Mouse (Mus musculus) liver, embryonic 14.5 days (tissue): ENCODE data around the gene Olfr412. TPM values are rescaled to one million over a fixed set of nuclear protein-coding genes. Genes with fewer than 3 reads are reported as not detected.

ENCODE experiments used
- ATAC-seq: fragments of 200-750 bp; cut with Nextera tagmentation; 2 replicates; pipeline ENCODE4 v1.8.0; 2017; ENCODE audit warnings: moderate number of reproducible peaks, mild to moderate bottlenecking, moderate library complexity; ENCODE audit not compliant: insufficient read depth
- DNase-seq, 3 experiments: peaks; one replicate each; pipeline ENCODE4 v3.0.0-alpha.2; 2012 to 2013; ENCODE audit warnings: low read depth in 3 of 3, low spot score in 3 of 3
- H3K27ac ChIP-seq: fragments of 300-500 bp; sonication (generic); 2 replicates; pipeline ENCODE4 v1.5.1; 2014; ENCODE audit warnings: moderate library complexity, mild to moderate bottlenecking, control low read depth, inconsistent platforms
- H3K27me3 ChIP-seq: fragments of 300-500 bp; sonication (generic); 2 replicates; pipeline ENCODE4 v1.6.1; 2014; ENCODE audit warnings: mild to moderate bottlenecking, low read length, moderate library complexity; ENCODE audit not compliant: control insufficient read depth, insufficient read depth
- H3K36me3 ChIP-seq: fragments of 300-500 bp; sonication (generic); replicated peaks from 2 replicates; pipeline ENCODE4 v1.6.1; 2014; ENCODE audit warnings: low read depth; ENCODE audit not compliant: control insufficient read depth, insufficient read depth
- H3K4me1 ChIP-seq, 2 experiments: fragments of 200-500 bp in 1 of 2; fragments of 300-500 bp in 1 of 2; sonication (generic) in 1 of 2; replicated peaks; 2 replicates each; pipeline ENCODE4 v1.6.1; 2012 to 2014; ENCODE audit warnings: antibody characterized with exemption in 1 of 2, inconsistent platforms in 1 of 2, low read length in 1 of 2; ENCODE audit not compliant: control insufficient read depth in 2 of 2, insufficient read depth in 2 of 2
- H3K4me2 ChIP-seq: fragments of 300-500 bp; sonication (generic); 2 replicates; pipeline ENCODE4 v1.6.1; 2014; ENCODE audit warnings: low read depth, mild to moderate bottlenecking, control low read depth, moderate library complexity
- H3K4me3 ChIP-seq, 2 experiments: fragments of 200-500 bp in 1 of 2; fragments of 300-500 bp in 1 of 2; sonication (generic) in 1 of 2; 2 replicates each; pipeline ENCODE4 v1.5.1; 2012 to 2014; ENCODE audit warnings: low read depth in 2 of 2, low read length in 2 of 2, mild to moderate bottlenecking in 2 of 2, control low read depth in 1 of 2, inconsistent platforms in 1 of 2, moderate library complexity in 1 of 2; ENCODE audit not compliant: insufficient read depth in 1 of 2
- H3K9ac ChIP-seq: fragments of 300-500 bp; sonication (generic); replicated peaks from 2 replicates; pipeline ENCODE4 v1.6.1; 2014; ENCODE audit warnings: mild to moderate bottlenecking, control low read depth, moderate library complexity
- H3K9me3 ChIP-seq: fragments of 300-500 bp; sonication (generic); 2 replicates; pipeline ENCODE4 v1.6.1; 2016; ENCODE audit warnings: low read length, mixed read lengths; ENCODE audit not compliant: control insufficient read depth
- CTCF ChIP-seq: IDR thresholded peaks from 2 replicates; pipeline ENCODE4 v1.5.1; 2016; ENCODE audit warnings: antibody characterized with exemption, low read depth, control low read depth
- EP300 ChIP-seq: IDR thresholded peaks from 2 replicates; pipeline ENCODE4 v1.6.1; 2016; ENCODE audit warnings: antibody characterized with exemption, low read depth
- WGBS: fragments of 180-500 bp; shearing (Covaris S2); extraction: QIAGEN DNeasy Blood & Tissue Kit; methylation state at CpG from one replicate; pipeline ENCODE4 v1.1.7; 2014; ENCODE audit not compliant: insufficient replicate concordance; 5-methylcytosine and 5-hydroxymethylcytosine counted together
- polyA plus RNA-seq, 2 experiments: library from polyadenylated mRNA; depleted of rRNA in 1 of 2; stranded (reverse) in 1 of 2; unstranded in 1 of 2; fragments of >200 nt; fragmentation: Nextera tagmentation in 1 of 2; extraction: Ambion mirVana in 1 of 2; gene quantifications; 2 replicates each; pipeline versions ENCODE4 v1.2.1 to v1.2.3; 2012 to 2014

The Olfr412 gene
- polyA plus RNA-seq, 2 experiments: not detected

GRCm38 (mm10) chr11:74371393-74372100 lies 9.7 kb downstream of the Olfr412 start:
- Histone ChIP-seq H3K9ac (no peak overlapping the region), H3K4me2 (no peak overlapping the region), H3K4me3 (no peak overlapping the region), H3K4me1 (no peaks in the 10 kb centered on the region), H3K9me3 (no peaks in the 10 kb centered on the region), H3K27ac (no peak overlapping the region), H3K27me3 (peaks cover 3% of the 10 kb centered on the region; the same call in 1 of the 2 replicates), H3K36me3 (no peaks in the 10 kb centered on the region)
- no peak for ATAC-seq
- peak; percentile 17 to 42 (median 41) for DNase-seq
- TF ChIP-seq EP300 (no peak), CTCF (peak; percentile 82)
- 12% methylated on average over 22 of the region's 22 CpGs for WGBS

GRCm38 (mm10) chr11:74376847-74377246 lies 15.0 kb downstream of the Olfr412 start:
- H3K4me2 ChIP-seq: no peak overlapping the region
- ATAC-seq (no peak), DNase-seq (no peak)
- no peaks in the 10 kb centered on the region for H3K4me1 ChIP-seq
- no peaks in the 10 kb centered on the region for H3K27me3 ChIP-seq
- H3K27ac ChIP-seq: no peak overlapping the region
- no peak overlapping the region for H3K4me3 ChIP-seq
- no peak overlapping the region for H3K9ac ChIP-seq
- WGBS: 69% methylated on average over 3 of the region's 3 CpGs
- TF ChIP-seq CTCF (peak; percentile 65), EP300 (no peak)
- H3K36me3 ChIP-seq: no peaks in the 10 kb centered on the region
- no peaks in the 10 kb centered on the region for H3K9me3 ChIP-seq

- no peaks in the 10 kb centered on the region for H3K27me3 ChIP-seq
- H3K9me3 ChIP-seq: no peaks in the 10 kb centered on the region
- no peak overlapping the region for H3K4me2 ChIP-seq
- 40% methylated on average over 4 of the region's 4 CpGs for WGBS
- no peak for ATAC-seq
- DNase-seq: no peak
- no peak for TF ChIP-seq EP300
- no peak for TF ChIP-seq CTCF
- no peaks in the 10 kb centered on the region for H3K4me1 ChIP-seq
- no peak overlapping the region for H3K27ac ChIP-seq
- H3K4me3 ChIP-seq: no peak overlapping the region
- H3K36me3 ChIP-seq: no peaks in the 10 kb centered on the region
- no peak overlapping the region for H3K9ac ChIP-seq
Observed at GRCm38 (mm10) chr11:74379166-74379873, 17.5 kb downstream of the Olfr412 start.

- no peak overlapping the region for H3K9ac ChIP-seq
- H3K9me3 ChIP-seq: no peaks in the 10 kb centered on the region
- H3K4me3 ChIP-seq: no peak overlapping the region
- DNase-seq: no peak
- H3K4me1 ChIP-seq: no peaks in the 10 kb centered on the region
- no peaks in the 10 kb centered on the region for H3K36me3 ChIP-seq
- no peak overlapping the region for H3K27ac ChIP-seq
- TF ChIP-seq EP300 (no peak), CTCF (no peak)
- H3K27me3 ChIP-seq: no peaks in the 10 kb centered on the region
- ATAC-seq: no peak
- H3K4me2 ChIP-seq: no peak overlapping the region
- 78% methylated on average over 9 of the region's 9 CpGs for WGBS
Observed at GRCm38 (mm10) chr11:74385674-74386073, 23.8 kb downstream of the Olfr412 start.

GRCm38 (mm10) chr11:74387203-74387602 lies 25.3 kb downstream of the Olfr412 start:
- no peak for TF ChIP-seq CTCF
- TF ChIP-seq EP300: no peak
- DNase-seq (no peak), ATAC-seq (no peak)
- Histone ChIP-seq H3K4me2 (no peak overlapping the region), H3K36me3 (no peaks in the 10 kb centered on the region), H3K4me1 (no peaks in the 10 kb centered on the region), H3K27ac (no peak overlapping the region), H3K9me3 (no peaks in the 10 kb centered on the region), H3K4me3 (no peak overlapping the region), H3K9ac (no peak overlapping the region), H3K27me3 (no peaks in the 10 kb centered on the region)
- 65% methylated on average over 5 of the region's 5 CpGs for WGBS
